Mouse (Mus musculus): Measurements from ENCODE around the gene Ppp2r5c.
A peak's percentile ranks its signal among the peaks of the same experiment; 100 is the strongest.

Gene Ppp2r5c

DNA sequence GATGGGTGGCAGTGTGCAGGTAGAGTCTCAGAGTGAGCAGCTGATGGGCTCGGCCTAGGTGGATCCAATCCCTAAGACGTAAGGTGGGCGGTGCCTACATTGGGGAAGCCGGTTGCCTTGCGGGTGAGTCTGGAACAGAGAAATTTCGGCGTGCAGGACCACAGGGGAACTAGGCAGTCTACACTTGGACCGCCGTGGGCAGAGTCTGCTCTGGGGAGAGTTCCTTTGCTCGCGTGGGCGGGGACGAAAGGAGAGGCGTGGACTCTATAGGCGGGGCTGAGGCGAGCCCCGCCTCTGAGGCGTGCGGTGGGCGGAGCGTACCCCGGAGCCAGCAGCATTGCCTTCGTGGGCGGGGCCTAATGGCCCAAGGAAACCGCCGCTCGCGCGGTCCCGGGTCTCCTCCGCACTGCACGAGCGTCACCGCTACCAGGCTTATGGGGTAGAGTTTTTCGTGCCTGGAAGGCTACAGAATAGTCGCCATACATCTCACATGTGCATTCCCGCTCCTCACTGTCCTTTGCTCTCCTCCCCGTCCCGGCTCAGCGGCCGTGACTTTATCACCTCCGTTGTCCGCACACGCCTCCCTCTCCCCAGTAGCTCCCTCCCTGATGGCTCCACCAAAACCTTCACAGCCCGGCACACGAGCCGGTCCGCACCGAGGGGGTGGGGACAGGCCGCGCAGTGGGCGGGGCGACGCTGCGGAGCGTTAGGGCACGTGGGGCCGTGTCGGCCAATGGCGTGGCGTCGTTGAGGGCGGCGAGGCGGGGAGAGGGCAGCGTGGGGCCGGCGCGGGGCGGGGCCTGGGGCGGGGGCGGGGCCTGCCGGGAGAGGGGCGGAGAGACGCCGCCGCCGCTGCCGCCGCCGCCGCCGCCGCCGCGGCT is at the start of gene Ppp2r5c:
Gene Ppp2r5c (plus strand): TSS at position 831 of the 881 bp plus-strand sequence.
- peak; percentile 97 for DNase-seq

DNA sequence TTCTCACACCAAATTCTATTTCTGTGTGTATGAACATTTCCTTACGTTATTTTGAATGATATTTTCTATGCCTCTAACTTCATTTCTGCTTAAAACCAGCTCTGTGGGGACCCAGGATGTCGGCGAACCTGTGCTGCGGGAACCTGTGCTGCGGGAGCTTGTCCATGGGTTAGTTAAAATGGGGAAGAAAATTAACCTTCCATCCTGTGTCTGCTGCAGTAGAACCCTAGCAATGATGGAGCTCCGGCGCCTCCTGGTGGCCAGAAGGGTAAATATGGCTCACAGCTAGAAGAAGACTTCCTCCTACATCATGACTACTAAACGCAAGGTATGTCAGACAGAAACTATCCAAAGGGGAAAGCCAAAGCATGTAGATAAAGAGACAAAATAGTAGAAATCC is 48.6 kb upstream of the Ppp2r5c start:
- peak; percentile 75 for DNase-seq

DNA sequence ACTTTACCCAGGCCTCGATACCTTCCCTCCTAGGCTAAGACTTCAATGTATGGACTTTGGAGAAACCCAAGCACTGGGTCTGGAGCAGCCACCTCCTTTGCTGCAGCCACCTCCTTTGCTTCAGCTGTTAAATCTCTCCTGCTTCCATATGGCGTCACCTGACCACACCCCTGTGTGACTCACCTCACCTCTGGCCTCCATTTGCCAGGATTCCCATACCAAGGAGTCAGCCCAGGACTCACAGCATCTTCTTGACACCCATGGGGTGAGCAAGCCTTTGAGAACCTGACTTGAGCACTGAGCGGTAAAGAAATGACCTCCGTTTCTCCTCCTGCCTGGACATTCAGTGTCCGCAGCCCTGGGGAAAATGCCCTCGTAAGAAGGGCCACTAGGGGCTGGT is 47.8 kb upstream of the Ppp2r5c start:
- DNase-seq = no peak

DNA sequence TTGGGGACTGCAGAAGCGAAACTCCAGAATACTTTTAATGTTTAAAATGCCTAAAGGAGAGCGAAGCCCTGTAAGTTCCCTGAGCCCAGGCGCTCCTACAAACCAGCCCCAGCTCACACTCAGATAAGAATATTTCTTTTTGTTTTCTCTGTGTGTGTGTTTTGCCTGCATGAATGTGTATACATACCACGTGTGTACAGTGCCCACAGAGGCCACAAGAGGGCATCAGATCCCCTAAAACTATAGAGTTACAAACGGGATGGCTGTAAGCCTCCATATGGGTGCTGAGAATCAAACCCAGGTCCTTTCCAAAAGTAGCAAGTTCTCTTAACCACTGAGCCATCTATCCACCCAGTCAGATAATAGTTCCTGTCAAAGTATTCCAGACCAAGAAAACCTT is 46.0 kb upstream of the Ppp2r5c start:
- no peak for DNase-seq

DNA sequence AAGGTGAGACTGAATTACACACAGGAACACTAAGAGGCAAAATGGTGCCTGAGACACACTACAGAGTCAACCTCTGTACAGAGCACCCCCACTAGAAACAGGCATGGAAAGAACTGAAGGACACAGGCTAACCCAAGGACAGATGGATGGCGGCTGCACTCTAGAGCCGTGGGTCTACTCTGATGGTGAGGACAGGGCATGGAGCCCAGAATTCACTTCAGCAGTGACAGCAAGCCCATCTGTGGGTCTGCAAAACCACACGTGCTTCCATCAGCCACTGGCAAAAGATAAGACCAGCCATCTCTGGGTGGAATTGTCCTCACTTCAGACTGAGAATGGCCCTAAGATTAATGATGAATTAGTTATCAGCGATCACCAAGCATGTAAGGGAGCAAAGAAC is 45.0 kb upstream of the Ppp2r5c start:
- no peak for DNase-seq

DNA sequence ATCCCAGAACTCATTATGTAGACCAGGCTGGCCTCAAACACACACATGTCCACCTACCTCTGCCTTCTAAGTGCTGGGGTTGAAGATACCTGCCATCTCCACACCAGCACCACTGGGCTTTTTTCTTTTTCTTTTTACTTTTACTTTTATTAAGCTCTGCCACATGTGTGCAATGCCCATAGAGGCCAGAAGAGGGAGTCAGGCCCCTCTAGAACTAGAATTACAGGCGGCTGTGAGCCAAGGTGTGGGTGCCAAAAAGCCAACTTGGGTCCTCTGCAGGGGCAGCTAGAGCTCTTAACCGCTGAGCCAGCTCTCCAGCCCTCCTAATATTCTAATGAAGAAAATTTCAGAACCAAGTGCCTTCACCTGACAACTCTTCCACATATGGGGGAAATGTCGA is 30.7 kb upstream of the Ppp2r5c start:
- no peak for DNase-seq

DNA sequence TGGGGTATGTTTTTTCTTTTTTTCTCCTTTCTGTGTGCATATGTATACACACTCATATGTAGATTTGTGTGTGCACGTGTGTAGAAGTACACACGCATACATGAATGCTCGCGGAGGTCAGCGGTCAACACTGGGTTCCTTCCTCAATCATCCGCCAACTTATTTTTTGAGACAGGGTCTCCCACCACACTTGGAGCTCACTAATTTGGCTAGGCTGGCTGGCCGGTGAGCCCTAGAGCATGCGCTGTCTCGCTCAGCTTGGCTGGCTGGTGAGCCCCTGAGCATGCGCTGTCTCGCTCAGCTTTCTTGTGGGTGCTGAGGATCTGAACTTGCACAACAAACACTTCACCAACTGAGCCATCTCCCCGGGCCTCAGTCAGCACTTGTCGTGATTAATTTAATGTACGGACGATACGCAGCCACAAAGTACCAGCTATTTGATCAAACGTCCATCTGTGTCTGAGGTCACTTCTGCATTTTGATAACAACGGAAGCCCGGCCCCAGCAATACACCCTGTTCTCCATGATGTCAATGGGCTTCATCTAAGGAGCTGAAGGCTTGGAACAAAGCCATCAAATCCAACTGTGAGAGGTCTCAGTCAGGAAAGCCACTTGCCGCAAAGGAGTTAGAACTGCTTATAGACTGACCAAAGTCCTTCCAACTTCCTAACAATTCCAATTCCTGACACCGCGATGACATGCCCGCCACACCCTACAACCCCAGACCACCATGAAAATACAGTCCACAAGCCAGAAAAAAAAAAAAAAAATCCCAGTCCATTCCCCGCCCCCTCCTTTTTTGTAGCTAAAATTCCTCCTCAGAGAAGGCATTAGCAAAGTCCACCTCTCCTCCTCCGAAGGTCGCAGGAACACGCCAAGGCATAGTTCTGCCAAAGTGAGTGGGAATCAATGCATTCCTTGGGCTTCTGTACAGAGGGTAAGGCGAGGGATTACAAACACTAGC is 29.6 kb upstream of the Ppp2r5c start:
- peak; percentile 24 for DNase-seq

DNA sequence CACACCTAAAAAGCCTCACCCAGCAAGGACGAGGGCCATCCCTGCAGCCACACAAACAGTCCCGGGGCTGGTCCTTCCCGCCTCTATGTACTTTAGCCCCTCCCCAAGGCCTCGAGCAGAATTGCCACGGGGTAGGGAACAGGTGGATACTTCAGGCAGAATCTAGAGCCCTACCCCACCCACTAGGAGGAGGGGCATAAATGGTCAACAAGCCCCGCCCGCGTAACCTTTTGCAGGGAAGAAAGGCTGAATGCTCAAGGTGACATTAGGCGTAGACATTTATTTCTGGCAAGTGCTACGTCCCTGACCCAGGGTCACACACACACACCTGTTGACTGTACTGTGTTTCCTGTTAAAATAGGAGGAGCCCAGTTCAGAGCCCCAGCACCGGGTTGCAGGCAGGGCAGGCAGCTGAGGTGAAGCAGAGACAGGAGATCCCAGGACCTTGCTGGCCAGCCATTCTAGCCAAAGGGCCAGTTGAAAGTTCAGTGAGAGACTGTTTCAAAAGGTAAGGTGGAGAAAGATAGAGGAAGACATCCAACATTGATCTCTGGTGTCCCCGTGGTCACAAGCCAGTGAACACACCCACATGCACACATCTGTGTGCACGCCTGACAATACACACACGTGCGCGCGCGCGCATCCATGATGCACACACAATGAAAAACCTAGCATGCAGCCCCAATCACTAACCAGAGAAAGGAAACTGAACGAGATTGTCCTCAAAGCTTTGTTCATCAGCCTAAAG is 28.8 kb upstream of the Ppp2r5c start:
- DNase-seq = peak; percentile 69

DNA sequence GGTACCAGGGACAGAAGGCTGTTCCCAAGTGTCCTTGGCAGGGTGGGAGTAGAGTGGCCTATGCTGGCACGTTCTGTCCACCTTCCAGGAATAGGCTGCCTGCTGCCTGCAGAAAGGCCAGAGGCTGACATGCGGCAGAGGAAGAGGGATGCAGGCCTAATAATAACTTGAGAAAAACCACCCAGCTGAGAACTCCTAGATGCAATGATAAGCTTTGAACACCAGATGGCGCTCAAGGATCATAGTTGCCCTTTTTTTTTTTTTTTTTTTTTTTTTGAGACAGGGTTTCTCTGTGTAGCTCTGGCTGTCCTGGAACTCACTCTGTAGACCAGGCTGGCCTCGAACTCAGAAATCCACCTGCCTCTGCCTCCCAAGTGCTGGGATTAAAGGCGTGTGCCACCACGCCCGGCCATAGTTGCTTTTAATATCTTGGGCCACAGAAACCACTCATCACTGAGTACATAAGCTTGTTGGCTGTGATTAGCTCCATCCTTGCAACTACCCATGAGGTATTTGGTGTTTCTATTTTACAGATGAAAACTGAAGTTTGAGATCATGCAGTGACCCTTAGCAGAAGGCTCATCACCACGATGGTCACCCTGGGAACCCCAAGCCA is 28.1 kb upstream of the Ppp2r5c start:
- peak; percentile 62 for DNase-seq

GRCm38 (mm10) chr12:110419879-110420278 is 27.0 kb upstream of the Ppp2r5c start:
- DNase-seq = no peak

DNA sequence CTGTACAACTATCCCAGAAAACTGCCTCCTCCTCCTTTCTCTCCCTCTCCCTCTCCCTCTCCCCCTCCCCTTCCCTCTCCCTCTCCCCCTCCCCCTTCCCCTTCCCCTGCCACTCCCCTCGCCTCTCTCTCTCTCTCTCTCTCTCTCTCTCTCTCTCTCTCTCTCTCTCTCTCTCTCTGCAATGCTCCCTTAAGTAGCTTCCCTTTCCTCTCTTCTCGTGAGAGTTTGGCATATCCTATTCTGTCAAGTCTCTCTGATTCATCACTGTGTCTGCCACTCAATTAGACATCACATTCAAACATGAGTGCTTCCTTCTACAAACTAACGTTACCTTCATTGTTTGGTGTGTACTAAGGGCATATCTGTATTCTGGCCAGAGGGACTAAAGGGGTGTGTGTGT is 25.6 kb upstream of the Ppp2r5c start:
- DNase-seq = no peak

DNA sequence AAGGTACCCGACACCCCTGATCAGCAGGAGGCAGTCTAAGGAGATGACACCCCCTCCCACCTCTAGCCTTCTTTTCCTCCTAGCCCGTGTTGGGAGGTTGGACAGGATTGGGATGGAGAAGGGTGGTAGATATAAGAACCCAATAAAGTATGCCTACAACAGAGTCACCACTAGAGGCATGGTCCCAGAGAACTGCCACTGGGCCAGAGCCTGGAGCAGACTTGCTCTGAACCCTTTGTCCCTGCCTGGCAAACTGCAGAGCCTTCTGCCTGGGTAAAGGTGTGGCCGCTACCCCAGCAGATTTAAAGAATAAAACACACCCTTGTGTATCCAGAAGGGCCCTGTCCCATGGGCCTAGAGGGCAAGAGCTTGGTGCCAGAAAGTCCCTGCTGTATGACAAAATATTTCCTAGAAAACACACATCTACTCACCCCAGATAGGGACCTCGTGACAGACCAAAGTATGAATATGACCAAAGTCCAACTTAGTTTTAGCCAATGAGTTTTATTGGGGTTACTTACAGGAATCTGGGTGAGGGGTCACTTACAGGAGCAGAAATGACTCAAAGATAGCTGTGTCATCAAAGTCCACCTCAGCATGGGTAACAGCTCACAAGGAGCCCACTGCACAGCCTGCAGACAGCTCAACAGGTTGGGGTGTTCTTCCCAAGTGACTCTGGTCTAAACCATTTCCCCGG is 22.8 kb upstream of the Ppp2r5c start:
- DNase-seq = peak; percentile 26

DNA sequence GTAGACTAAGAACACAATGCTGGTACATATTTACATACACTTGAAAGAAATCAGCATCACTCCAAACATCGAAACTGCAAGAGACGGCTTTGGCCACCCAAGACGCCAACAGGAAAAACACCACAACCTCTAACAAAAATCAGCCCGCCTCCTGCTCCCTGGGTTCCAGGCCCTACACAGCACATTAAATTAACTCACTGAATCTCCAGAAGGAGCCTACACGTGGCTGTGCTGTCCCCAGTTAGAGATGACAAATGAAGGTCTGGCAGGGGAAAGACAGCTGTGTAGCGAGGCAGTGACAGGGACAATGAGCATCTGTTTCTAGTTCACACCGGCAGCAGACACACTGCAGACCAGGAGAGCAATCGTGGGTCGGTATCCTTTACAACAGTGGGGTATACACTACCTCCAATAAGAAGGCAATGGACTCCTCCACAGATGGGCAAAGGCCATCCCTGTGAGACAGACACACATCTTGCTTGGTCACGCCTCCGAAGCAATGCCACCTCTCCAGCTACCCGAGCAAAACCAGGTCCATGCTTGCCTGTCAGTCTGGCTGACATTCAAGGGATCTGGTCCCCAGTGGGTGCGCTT is 20.4 kb upstream of the Ppp2r5c start:
- DNase-seq = no peak

DNA sequence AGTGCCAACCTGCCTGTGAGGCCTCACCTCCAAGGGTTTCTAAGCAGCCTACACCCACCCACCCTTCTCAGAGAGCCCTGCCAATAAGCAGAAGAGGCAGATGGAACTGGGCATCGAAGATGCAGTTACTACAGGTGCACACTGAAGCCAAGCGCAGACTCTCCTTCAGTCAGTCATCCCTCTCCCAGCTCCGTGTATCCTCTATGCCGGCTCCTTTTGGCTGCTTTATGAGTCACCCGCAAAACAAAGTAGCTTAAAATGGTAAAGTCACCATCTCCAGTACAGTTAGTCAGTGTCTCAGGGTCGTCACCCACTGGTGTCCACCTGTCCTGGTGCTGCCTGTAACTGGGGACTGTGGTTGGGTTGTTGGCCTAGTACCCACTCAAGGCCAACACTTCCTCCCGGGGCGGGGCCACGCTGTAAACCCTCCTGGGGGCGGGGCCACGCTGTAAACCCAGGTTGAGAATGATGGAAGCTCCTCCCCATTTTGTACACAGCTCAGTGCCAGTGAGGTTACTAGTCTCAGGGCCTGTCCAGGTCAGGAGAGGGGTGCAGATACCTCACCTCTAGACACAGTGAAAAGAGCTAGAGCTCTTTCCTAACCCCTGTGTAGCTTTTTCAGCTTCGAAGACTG is 17.5 kb upstream of the Ppp2r5c start:
- DNase-seq = no peak

DNA sequence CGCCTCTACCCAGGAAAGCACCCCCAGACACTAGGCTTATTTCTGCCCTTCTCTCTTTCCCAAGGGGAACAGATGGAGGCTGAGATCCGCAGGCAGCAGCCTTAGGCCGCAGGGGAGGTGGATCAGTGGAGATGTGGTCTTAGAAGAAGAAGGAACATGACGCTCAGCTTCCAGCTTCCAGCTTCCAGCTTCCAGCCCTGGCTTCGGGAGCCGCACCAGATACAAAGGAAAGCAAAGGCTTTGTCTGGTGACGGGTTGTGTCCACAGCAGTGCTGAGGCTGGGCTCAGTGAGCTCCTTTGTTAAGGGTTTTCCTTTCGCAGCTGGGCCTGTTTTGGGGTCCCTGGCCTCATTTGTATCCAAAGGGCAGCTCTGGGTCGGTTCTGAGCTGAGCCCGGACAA is 16.9 kb upstream of the Ppp2r5c start:
- no peak for DNase-seq

- DNase-seq = peak; percentile 66
Measured at GRCm38 (mm10) chr12:110431805-110432204, 15.1 kb upstream of the Ppp2r5c start.

DNA sequence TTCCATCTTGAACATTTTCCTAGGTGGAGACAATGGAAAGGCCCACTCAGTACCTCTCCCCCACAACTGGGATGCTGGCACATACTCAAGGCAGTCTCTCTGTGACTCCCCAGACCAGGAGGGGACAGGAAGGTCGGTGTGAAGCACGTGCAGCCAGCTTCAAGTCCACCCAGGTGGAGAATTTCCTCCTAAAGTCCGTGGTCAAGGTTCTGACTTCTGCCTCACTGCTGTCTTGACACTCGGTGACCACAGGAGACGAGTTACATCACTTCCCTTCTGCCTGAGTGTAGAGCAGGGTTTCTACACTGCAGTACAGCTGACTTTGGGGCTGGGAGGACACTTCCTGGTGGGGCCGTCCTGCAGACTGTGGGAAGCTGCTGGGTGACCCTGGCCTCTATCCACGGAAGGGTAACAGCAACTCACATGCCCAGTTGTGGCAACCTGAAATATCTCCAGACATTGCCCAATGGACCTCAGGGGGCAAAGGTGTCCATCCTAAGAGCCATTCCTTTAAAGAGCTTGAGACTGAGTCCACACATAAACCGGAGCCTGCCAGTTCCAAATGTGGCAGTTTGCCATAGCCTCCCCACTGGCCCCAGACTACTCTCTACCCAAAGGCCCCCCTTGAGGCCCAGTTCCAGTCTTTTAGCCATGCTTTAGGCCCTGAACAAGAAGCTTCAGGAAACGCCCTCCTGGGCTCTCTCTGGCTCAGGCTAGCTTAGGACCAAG is 10.1 kb upstream of the Ppp2r5c start:
- DNase-seq = peak; percentile 42

DNA sequence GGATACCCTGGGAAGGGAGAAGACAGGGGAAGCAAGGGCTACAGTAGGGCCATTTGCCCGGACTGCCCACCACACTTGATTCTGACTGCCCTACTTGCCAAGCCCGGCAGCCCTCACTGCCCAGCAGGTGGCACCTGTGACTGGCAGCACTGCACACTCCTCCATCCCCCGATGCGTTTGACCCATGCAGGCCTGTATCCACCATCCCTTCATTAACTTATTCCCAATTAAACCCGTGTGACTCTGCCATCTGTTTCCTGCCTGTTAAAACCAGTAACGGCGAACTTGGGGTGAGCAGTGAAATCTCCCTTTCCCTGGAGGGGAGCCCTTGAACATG is 9.6 kb upstream of the Ppp2r5c start:
- DNase-seq = peak; percentile 35

DNA sequence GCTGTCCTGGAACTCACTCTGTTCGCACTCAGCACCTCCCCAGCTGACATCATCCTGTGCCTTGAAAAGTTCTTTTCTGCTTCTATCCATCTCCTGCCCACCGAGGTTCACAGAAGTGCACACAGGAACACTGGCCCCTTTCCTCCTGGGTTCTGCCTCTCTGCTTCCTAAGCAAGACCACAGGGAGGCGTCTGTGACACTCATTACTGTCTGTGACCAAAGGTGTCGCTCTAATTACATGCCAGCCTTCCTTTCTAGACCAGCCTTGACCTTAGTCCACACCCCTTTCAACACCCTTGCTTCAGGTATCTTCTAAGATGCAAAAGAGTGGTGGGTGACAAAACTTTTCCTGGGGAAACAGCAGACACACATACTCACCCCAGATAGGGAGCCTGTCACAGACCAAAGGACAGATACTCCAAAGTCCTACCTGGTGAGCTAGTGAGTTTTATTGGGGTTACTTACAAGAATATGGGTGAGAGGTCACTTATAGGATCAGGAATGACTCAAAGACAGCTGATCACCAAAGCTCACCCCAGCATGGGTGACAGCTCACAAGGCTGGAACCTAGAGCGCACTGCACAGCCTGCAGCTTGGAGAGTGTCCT is 8.4 kb upstream of the Ppp2r5c start:
- no peak for DNase-seq

DNA sequence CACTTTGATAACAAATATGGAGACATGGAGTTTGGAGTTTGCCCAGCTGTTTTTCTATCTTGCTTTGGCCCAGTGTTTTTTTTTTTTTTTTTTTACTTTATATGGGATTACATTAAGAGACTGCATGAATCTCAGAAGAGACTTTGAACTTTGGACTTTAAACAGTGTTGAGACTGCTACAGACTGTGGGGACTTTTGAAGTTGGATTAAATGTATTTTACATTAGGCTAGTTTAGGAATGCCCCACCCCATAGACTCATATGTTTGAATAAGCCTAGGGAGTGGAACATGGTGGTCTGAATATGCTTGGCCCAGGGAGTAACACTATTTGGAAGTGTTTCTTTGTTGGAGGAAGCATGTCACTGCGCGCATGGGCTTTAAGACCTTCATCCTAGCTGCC is 4.7 kb upstream of the Ppp2r5c start:
- DNase-seq = peak; percentile 12
